Mouse (Mus musculus): ENCODE measurements around the gene Rps2.
"Not testable (repeated sequence)": the region's sequence is repeated elsewhere in the genome, so short reads cannot be mapped to it uniquely, and the experiment has no call there.

The Rps2 gene

DNA sequence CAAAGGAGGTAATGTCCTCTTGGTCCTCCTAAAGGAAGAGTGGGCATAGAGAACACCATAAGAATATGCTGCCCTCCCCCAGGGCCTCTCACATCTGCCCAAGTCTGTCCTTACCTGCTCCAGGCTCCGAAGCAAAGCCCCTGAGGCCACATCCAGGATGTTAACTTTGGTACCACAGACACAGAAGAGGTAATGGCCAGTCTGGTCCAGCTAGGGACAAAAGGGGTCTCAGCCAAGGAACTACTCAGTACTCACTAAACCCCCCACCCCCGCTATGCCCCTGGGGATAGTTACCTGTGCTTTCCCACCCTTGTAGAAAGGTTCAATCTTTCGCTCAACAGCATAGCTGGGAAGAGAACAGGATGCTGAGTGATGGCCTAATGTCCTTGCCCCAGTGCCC is 12.1 kb upstream of the Rps2 start:
- DNase-seq (ENCODE audit: low spot score): no peak

DNA sequence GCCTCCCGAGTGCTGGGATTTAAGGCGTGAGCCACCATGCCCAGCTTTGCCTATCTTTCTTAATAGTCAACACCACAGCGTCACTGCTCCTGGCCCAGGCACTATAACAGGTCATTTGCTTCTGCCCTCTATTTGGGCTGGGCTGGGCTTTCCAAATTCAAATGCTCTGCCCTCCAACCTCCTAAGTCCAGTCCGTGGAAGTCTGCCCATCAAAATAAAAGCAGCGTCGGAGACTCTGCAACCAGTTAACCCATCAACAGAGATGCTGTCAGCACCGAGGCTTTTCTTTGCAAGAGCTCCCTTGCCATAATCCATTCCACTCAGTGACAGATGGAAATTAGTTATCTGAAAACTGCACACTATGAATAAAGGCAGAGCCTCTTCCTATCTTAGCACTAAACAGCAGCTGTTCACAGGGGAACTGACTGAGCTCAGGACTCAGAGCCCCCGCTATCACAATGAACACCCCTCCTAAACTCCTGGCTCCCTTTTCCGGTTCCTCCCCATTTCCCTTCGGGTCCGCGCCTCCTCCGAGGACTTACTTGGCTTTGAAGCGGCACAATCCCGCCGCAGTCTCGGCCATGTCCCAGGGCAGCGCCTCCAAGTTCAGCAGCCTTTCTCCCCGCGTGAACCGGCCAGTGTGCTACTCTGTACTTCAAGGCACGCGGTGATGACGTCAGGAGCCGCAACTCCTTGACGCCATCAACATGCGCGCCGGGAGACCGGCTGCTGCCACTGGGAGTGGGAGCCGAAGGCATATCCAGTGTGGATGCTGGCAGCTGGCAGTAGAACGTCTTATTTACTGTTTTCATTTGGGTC is 10.7 kb upstream of the Rps2 start, which contains the start of gene Tbl3:
Tbl3 (minus strand) TSS at position 679 of the 819 bp plus-strand sequence.
- peak; percentile 96 for DNase-seq (ENCODE audit: low spot score)

DNA sequence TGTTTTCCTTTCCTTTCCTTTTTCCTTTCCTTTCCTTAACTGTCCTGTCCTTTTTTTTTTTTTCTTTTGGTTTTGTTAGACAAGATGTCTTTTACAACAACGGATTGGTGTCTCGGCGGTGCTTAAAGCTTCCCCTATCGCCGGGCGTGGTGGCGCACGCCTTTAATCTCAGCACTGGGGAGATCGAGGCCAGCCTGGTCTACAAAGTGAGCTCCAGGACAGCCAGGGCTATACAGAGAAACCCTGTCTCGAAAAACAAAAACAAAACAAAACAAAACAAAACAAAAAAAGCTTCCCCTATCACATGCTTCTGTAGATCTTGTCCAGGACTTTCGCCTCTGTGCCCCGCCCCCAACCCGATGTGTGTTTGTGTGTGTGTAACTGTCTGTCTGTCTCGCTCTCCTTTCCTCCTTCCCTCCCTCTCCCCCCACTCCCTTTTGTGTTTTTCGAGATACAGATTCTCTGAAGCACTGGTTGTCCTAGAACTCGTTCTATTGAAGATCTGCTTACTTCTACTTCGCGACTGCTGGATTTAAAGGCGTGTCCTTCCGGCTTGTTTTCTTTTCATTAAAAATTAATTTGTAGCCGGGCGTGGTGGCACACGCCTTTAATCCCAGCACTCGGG is 10.0 kb upstream of the Rps2 start:
- peak; percentile 50 for DNase-seq (ENCODE audit: low spot score)

DNA sequence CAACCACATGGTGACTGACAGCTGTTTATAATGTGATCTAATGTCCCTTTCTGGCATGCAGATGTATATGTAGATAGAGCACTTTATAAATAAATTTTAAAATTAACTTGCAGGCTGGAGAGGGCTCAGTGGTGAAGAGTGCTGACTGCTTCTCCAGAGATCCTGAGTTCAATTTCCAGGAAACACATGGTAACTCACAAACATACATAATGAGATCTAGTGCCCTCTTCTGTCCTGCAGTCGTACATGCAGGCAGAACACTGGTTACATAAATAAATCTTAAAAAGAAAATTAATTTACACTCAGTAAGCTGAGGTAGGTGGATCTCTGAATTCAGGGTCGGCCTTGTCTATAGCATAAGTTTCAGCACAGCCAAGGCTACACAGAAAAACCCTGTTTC is 9.3 kb upstream of the Rps2 start:
- DNase-seq (ENCODE audit: low spot score): peak; percentile 62

DNA sequence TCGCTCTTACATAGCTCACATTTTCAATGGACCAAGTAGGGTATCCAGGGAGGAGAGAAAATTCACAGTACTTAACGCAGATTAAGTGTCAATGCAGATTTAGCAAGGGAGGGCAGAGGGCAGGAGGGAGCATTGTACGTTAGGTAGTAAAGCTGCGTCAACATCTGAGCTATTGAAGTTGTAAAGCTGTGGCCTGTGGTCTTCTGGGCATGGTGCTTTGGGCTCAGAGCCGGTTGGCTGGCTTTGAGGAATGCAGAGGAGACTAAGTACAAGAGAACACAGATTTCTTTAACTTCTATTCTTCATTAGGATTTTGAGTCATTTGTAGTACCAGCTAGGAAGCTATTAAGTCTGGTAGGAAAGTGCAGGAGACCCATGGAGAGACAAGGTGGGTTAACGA is 2.4 kb upstream of the Rps2 start:
- DNase-seq (ENCODE audit: low spot score): no peak

DNA sequence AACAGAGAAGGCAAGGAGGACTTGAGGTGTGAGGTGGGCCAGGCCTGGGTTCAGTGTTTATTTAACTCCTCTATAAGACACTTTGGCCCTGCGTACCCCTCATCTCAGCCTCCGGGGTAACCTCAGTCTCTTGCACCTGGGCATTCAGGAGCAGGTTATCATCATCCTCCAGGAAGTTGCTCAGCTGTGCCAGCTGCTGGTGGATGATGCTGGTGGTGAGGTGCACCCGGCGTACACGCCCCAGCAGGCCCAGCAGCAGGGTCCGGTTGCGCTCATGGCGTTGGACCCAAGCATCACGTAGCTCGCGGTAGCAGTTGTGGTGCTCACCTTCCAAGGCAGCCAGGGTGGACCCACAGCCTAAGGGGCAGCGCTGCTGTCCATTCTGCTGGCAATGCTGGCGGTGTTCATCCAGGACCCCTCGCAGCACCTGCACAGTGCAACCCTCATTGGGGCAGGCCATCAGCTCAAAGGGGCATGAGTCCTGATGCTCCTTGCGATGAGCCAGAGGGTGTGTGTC is 1.7 kb upstream of the Rps2 start:
- DNase-seq (ENCODE audit: low spot score): no peak

DNA sequence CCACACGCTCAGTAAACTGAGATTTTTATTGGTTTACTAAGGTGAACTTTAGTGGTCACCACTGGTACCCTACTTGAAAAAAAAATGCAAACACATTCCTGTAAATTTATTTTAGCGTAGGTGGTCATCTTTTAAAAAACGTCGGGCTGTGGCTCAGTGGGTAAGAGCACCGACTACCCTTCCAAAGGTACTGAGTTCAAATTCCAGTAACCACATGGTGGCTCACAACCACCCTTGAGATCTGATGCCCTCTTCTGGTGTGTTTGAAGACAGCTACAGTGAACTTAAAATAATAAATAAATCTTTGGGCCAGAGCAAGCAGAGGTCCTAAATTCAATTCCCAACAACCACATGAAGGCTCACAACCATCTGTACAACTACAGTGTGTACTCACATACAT is 1.0 kb downstream of the Rps2 start:
- not testable (repeated sequence) for DNase-seq (ENCODE audit: low spot score)

DNA sequence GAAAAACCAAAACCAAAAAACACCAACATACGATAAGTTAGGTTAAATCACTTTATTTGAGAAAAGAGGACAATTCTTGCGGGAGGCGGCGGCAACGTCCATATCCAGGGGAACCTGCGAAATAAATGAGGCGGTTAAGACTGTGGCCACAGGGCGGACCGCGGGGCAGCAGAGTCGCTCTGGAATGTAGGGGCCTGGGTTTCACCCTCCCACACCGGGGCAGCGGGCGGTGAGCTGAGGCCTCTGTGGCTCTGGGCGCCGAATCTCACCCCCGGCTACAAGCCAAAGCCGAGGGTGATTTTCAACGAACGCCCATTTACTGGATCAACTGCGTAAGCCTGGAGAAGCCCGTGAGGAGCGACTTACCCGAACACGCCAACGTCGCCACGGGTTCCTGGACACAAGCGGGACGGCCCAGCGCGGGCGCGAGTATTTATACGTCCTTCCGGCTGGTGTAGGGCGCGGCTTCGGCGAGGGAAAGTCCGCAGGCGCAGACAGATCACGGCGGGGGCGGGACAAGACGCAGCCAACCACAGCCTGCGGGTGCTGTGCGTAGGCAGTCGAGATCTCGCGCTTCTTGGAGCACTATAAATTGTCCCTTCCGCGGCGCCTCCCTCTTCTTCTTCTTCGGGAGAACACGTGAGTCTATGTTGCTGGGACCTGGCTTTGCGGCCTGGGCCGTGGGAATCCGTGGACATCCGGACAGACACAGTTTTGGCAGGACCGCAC is 1.7 kb downstream of the Rps2 start:
- DNase-seq (ENCODE audit: low spot score): peak; percentile 99

DNA sequence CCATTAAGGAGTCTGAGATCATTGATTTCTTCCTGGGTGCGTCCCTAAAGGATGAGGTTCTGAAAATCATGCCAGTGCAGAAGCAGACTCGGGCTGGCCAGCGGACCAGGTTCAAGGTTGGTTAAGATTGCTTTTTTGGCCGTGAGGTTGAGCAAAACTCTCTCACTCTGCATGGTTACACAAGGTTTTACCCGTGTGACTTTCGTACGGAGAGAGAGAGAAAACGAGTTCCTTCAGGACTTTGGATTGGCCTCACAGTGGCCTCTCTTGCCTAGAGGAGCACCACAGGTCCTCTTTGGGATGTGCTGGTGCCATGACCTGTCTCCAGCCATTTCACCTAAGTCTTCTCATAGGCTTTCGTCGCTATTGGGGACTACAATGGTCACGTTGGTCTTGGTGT is 2.7 kb downstream of the Rps2 start:
- DNase-seq (ENCODE audit: low spot score): peak; percentile 50

DNA sequence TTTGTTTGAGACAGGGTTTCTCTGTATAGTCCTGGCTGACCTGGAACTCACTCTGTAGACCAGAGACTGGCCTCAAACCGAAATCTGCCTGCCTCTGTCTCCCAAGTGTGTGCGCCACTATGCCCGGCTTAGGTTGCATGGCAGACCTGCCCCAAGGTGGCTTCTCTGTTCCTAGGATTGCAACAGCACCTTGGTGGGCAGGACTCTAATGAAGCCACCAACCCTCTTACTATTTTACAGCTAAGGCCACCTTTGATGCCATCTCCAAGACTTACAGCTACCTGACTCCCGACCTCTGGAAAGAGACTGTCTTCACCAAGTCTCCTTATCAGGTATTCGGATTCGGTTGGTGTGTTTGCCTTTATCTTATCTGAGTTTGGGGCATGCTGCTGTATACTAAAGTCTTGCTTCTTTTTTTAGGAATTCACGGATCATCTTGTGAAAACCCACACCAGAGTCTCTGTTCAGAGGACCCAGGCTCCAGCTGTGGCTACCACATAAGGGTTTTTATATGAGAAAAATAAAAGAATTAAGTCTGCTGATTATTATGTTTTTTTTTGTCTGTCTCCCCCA is 3.6 kb downstream of the Rps2 start:
- peak; percentile 43 for DNase-seq (ENCODE audit: low spot score)

DNA sequence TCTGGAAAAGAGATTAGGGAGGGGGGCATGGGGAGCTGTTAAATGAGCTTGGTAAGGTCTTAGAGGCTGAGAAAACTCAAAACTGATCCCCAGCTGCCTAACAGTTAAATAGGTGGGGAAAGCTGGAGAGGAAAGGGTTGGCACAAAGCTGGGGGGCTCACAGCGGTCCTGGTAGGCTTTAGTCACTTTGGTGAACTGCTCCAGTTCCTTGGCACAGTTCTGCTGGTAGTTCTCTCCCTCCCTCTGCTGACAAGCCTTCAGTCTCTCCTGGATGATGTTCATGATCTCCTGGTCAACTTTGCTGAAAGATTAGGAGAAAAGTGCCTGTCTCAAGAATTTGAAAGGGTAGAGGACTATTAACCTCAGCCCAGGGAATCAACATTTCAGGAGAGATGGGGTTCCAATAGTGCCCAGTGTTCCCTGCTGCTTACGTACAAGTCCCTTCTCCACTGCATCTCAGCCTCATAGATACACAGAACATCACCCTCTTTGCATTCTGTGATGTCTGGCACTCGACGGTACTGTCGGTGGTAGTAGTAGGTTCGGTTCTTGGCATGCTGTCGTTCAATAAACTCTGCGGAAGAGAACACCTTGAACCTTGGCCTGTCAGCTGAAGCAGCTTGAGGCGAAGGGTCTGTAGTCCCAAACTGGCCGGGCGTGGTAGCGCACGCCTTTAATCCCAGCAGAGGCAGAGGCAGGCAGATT is 4.5 kb downstream of the Rps2 start:
- peak; percentile 37 for DNase-seq (ENCODE audit: low spot score)

DNA sequence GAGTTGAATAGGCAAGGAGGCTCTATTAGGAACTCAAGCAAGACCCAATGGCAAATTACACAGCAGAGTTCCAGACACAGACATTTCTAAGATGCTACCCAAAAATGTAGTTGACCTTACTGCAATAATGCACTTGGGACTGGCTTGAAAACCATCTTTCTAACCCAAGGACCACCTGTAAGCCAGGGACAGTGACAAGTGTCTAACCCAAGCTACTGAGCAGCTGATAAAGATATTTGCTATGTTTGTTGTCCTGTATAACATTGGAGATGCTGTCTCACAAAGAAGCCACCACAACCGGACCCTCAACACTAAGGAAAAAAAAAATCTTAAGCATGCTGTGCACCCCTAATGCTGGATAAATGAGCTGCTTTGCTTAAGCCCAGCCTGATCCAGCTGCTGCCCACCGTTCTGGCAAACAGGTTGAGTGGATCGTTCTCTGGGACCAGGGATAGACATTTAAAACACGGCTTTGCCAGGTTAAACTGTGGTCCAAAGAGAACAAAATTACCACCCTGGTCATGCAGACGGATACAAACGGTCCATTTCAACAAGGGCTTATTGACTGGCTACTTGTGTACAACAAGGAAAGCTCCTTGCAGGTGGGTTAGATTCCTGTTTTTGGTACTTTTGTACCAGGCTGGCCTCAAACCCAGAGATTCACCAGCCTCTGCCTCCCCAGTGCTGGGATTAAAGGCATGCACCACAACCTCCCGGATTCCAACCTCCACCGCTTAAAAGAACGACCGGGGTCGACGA is 5.4 kb downstream of the Rps2 start:
- no peak for DNase-seq (ENCODE audit: low spot score)

DNA sequence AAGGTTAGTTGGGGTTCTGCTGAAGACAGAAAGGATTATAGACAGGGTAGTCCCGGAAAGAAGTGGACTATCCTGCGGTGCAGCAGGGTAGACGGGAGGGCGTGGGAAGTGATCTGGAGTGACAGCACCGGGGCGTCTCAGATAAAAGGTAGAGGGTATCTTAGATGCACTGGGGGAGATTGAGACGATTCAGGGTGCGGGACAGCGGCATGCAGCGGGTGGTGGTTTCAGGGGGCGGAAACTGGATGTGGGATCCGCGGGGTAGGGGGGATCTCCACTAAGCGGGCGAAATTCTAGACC is 5.9 kb downstream of the Rps2 start:
- peak; percentile 36 for DNase-seq (ENCODE audit: low spot score)

DNA sequence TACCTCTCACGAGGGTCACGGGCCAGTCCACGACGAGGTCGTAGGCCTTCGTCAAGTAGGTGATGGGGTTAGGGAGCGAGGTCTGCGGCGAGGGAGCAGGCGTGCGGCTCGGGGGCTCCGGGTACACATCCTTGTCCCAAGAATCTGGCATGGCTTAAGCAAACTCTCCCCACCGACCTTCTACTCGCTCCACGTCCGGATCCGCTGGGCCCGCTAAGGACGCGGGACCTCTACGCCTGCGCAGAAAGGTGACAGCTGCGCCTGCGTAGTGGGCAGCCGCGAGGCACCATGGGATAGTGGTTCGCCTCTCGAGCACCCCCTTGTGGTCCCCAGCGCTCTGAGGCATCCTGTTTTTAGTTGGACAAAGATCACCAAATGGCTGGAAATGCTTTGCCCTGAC is 6.3 kb downstream of the Rps2 start, which contains the start of gene Ndufb10:
Ndufb10 (minus strand) TSS at position 295 of the 400 bp plus-strand sequence.
- DNase-seq (ENCODE audit: low spot score): peak; percentile 97

DNA sequence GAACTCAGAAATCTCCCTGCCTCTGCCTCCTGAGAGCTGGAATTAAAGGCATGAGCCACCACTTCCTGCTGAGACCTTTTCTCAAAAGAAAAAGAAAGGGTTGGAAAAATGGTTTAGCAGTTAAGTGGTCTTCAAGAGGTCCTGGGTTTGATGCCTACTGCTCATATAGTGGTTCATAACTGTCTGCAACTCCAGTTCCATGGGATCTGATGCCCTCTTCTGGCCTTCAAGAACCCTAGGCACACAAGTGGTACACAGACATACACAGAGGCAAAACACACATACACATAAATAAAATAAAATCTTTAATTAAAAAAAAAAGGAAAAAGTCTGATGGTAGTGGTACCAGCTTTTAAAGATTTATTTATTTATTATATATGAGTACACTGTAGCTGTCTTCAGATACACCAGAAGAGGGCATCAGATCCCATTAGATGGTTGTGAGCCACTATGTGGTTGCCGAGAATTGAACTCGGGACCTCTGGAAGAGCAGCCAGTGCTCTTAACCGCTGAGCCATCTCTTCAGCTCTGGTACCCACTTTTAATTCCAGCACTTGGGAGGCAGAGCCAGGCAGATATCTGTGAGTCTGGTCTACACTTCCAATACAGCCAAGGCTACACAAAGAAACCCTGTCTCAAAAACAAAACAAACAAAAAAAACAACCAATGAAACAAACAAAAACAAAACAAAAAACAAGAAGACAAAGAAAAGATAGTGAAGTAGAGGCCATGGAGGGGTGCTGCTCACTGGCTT is 7.9 kb downstream of the Rps2 start:
- DNase-seq (ENCODE audit: low spot score): no peak

DNA sequence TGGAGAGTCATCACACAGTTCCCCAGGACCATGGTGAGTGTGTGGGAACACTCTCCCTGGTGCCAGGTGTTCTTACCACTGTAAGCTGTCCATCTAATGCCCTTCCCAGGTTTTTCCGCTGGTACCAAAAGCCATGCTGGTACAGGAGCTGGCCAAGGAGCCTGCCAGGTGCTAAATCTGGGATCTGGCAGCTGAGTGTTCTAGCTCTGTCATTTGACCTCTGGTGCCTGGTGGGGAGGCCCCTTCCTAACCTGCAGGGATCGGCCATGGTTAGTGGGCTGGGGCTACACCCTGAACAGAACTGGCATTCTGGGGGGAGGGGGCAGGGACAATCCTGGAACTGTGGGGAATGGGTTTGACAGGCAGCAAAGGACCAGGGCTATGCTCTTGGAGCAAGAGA is 9.7 kb downstream of the Rps2 start, which contains the start of gene Rpl3l:
Rpl3l (plus strand) TSS at position 203 of the 400 bp plus-strand sequence.
- DNase-seq (ENCODE audit: low spot score): no peak

DNA sequence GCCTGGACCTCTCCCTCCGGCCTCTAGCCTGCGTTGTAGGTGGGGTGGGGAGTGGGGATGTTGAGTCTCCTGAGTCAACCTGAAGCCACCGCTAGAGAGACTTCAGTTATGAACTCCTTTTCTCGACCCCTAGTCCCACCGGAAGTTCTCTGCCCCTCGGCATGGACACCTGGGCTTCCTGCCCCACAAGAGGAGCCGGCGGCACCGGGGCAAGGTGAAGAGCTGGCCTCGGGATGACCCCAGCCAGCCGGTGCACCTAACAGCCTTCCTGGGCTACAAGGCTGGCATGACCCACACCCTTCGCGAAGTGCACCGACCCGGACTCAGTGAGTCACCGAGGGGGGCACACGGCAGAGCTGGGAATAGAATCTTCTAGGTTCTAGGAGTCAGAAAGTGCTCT is 10.3 kb downstream of the Rps2 start:
- DNase-seq (ENCODE audit: low spot score): no peak

DNA sequence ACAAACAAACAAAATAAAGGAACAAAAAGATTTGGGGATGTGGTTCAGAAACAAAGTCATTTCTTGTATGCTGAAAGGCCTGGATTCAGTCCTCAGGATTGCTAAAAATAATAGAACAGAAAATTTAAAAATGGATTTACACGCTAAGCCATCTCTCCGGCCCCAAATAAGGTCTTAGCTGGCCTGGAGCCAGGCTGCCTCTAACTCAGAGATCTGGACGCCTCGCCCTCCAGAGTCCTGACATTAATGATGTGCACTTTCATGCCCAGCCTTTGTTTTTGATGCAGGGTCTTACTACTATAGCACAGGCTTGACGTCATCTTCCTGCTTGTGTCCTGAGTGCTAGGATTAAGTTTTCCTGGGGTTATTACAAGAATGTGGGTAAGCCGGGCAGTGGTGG is 11.2 kb downstream of the Rps2 start:
- peak; percentile 62 for DNase-seq (ENCODE audit: low spot score)

DNA sequence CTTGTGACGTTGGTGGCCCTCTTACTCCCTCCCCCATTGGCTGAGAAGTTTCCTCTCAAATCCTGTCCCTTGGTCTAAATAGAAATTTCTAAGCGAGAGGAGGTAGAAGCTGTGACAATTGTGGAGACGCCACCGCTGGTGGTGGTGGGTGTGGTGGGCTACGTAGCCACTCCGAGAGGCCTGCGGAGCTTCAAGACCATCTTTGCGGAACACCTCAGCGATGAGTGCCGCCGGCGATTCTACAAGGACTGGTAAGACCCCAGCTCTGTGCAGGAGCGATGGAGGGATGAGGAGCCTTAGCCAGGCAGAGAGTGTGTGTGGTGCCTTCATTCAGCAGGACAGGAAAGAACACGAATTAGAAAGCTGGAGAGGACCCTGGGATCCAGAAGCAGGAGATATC is 12.9 kb downstream of the Rps2 start:
- no peak for DNase-seq (ENCODE audit: low spot score)

DNA sequence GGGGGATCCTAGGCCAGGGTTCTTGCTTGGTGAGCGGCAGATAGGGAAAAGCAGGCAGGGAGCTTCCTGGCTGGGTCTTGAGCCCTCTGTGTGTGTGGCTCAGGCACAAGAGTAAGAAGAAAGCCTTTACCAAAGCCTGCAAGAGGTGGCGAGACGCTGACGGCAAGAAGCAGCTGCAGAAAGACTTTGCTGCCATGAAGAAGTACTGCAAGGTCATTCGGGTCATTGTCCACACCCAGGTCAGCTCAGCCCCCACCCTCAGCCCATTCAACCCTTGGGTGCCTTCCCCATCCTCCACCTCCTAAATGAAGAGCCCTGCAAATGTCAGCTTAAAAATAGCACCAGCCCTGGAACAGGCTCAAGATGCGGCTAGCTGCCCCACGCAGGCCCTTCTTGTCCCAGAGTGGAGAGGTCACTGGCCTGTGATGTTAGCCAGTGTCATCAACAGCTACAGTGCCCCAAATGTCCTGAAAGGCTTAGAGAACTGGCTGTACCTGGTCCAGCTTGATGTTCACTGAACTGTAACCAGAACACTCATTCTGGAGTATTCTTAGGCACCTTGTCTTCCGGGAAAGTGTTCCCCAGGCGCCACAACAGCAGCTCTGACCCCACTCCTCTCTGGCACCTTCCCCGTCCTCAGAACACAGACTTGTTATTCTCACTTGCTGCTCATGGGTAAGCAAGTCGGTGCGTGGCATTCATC is 14.5 kb downstream of the Rps2 start:
- DNase-seq (ENCODE audit: low spot score): no peak

Data from MN1 (cell line).